Mouse (Mus musculus) liver, adult 2 months (tissue): ENCODE measurements around the gene Ldb3. TPM values are rescaled to one million over a fixed set of nuclear protein-coding genes. Genes with fewer than 3 reads are reported as not detected.

Experiments used
- DNase-seq: peaks from one replicate; pipeline ENCODE4 v3.0.0-alpha.2; 2011; ENCODE audit warnings: low read depth, low spot score; ENCODE audit errors: extremely low read depth
- H3K27ac ChIP-seq: fragments of 200-500 bp; replicated peaks from 2 replicates; pipeline ENCODE4 v1.5.1; 2012; ENCODE audit warnings: low read depth, mild to moderate bottlenecking, control low read depth, inconsistent platforms, low read length; ENCODE audit not compliant: insufficient read depth
- H3K27me3 ChIP-seq: fragments of 200-500 bp; 2 replicates; pipeline ENCODE4 v1.6.1; 2012; ENCODE audit warnings: mild to moderate bottlenecking, moderate library complexity, low read length, inconsistent platforms; ENCODE audit not compliant: control insufficient read depth, insufficient read depth
- H3K36me3 ChIP-seq: fragments of 200-500 bp; 2 replicates; pipeline ENCODE4 v1.6.1; 2012; ENCODE audit warnings: low read length, inconsistent platforms; ENCODE audit not compliant: control insufficient read depth, insufficient read depth
- H3K4me1 ChIP-seq: fragments of 200-500 bp; 2 replicates; pipeline ENCODE4 v1.6.1; 2011; ENCODE audit warnings: low read length; ENCODE audit not compliant: control insufficient read depth, insufficient read depth
- H3K4me3 ChIP-seq: fragments of 200-500 bp; 2 replicates; pipeline ENCODE4 v1.5.1; 2011; ENCODE audit warnings: low read depth, mild to moderate bottlenecking, control low read depth, low read length, moderate library complexity; ENCODE audit not compliant: insufficient read depth
- H3K79me2 ChIP-seq: fragments of 200-500 bp; 2 replicates; pipeline ENCODE4 v1.6.1; 2012; ENCODE audit warnings: inconsistent platforms, mild to moderate bottlenecking, low read length, moderate library complexity; ENCODE audit not compliant: control insufficient read depth, insufficient read depth
- H3K9ac ChIP-seq: fragments of 200-500 bp; 2 replicates; pipeline ENCODE4 v1.6.1; 2012; ENCODE audit warnings: low read depth, mild to moderate bottlenecking, control low read depth, inconsistent platforms, low read length
- CTCF ChIP-seq: fragments of 200-500 bp; IDR thresholded peaks from 2 replicates; pipeline ENCODE4 v1.5.1; 2011; ENCODE audit warnings: low read depth, low read length, control low read depth
- POLR2A ChIP-seq: fragments of 200-500 bp; IDR thresholded peaks from 2 replicates; pipeline ENCODE4 v1.6.1; 2011; ENCODE audit warnings: low read length, control low read depth; ENCODE audit not compliant: insufficient read depth; ENCODE audit errors: extremely low read depth
- WGBS: fragments of 180-500 bp; shearing (Covaris S2); methylation state at CpG from one replicate; pipeline ENCODE4 v1.1.7; 2018; 5-methylcytosine and 5-hydroxymethylcytosine counted together
- polyA plus RNA-seq: library from polyadenylated mRNA; depleted of rRNA; stranded (reverse); fragments of >200 nt; gene quantifications from 2 replicates; pipeline ENCODE4 v1.2.3, GENCODE M21; 2012
- total RNA-seq: library from RNA; depleted of rRNA; stranded (reverse); fragments of >200 nt; gene quantifications from 2 replicates; pipeline ENCODE4 v1.2.3, GENCODE M21; 2014

Ldb3 gene
- total and polyA plus RNA-seq, 2 experiments, result 0.06 to 0.18 TPM

GRCm38 (mm10) chr14:34614551-34614950, 26.1 kb upstream of the Ldb3 start:
- peaks cover 3% of the 10 kb centered on the region; the same call in 1 of the 2 replicates for H3K4me1 ChIP-seq
- no peak for DNase-seq
- H3K79me2 ChIP-seq, result no peaks in the 10 kb centered on the region
- no peak overlapping the region for H3K27ac ChIP-seq
- H3K9ac ChIP-seq, result no peak overlapping the region
- TF ChIP-seq CTCF (no peak), POLR2A (no peak)
- no peaks in the 10 kb centered on the region for H3K27me3 ChIP-seq
- no peak overlapping the region for H3K4me3 ChIP-seq
- H3K36me3 ChIP-seq, result no peaks in the 10 kb centered on the region; the same call in 1 of the 2 replicates
- 67% methylated on average over 15 of the region's 15 CpGs for WGBS

- H3K9ac ChIP-seq, result no peak overlapping the region
- DNase-seq, result no peak
- no peak overlapping the region for H3K27ac ChIP-seq
- no peak overlapping the region for H3K4me3 ChIP-seq
- H3K79me2 ChIP-seq, result no peaks in the 10 kb centered on the region
- peaks cover 2% of the 10 kb centered on the region; the same call in 1 of the 2 replicates for H3K4me1 ChIP-seq
- H3K27me3 ChIP-seq, result no peaks in the 10 kb centered on the region
- TF ChIP-seq POLR2A (no peak), CTCF (no peak)
- WGBS, result 75% methylated on average over 6 of the region's 6 CpGs
- no peaks in the 10 kb centered on the region; the same call in 1 of the 2 replicates for H3K36me3 ChIP-seq
These were observed 25.0 kb upstream of the Ldb3 start for GRCm38 (mm10) chr14:34613523-34613922.

GRCm38 (mm10) chr14:34612222-34612621, 23.7 kb upstream of the Ldb3 start:
- Histone ChIP-seq H3K36me3 (no peaks in the 10 kb centered on the region; the same call in 1 of the 2 replicates), H3K27me3 (no peaks in the 10 kb centered on the region), H3K4me3 (no peak overlapping the region), H3K4me1 (no peaks in the 10 kb centered on the region), H3K9ac (no peak overlapping the region), H3K27ac (no peak overlapping the region), H3K79me2 (no peaks in the 10 kb centered on the region)
- WGBS, result 57% methylated on average over 4 of the region's 4 CpGs
- no peak for TF ChIP-seq POLR2A
- peak; percentile 44; the same call in 1 of the 2 replicates for TF ChIP-seq CTCF
- DNase-seq, result no peak

- TF ChIP-seq CTCF (no peak), POLR2A (no peak)
- no peaks in the 10 kb centered on the region for H3K27me3 ChIP-seq
- DNase-seq, result no peak
- H3K27ac ChIP-seq, result no peak overlapping the region
- H3K4me1 ChIP-seq, result no peaks in the 10 kb centered on the region
- no peaks in the 10 kb centered on the region for H3K79me2 ChIP-seq
- 92% methylated on average over 4 of the region's 4 CpGs for WGBS
- H3K36me3 ChIP-seq, result no peaks in the 10 kb centered on the region; the same call in 1 of the 2 replicates
- no peak overlapping the region for H3K9ac ChIP-seq
- H3K4me3 ChIP-seq, result no peak overlapping the region
These were observed 23.1 kb upstream of the Ldb3 start for GRCm38 (mm10) chr14:34611591-34611990.

- no peaks in the 10 kb centered on the region for H3K79me2 ChIP-seq
- no peaks in the 10 kb centered on the region for H3K4me1 ChIP-seq
- H3K27me3 ChIP-seq, result no peaks in the 10 kb centered on the region
- TF ChIP-seq CTCF, result no peak
- TF ChIP-seq POLR2A, result no peak
- H3K36me3 ChIP-seq, result no peaks in the 10 kb centered on the region
- 95% methylated on average over 7 of the region's 7 CpGs for WGBS
- no peak overlapping the region for H3K9ac ChIP-seq
- no peak overlapping the region for H3K4me3 ChIP-seq
- no peak overlapping the region for H3K27ac ChIP-seq
- no peak for DNase-seq
These were observed 13.4 kb upstream of the Ldb3 start for GRCm38 (mm10) chr14:34601910-34602309.

- TF ChIP-seq POLR2A (no peak), CTCF (no peak)
- no peak for DNase-seq
- 94% methylated on average over 8 of the region's 8 CpGs for WGBS
These were observed 11.5 kb upstream of the Ldb3 start, which contains the start of gene Opn4 for GRCm38 (mm10) chr14:34599941-34600340. Gene Opn4 (minus strand): TSS chr14:34600142.

More at GRCm38 (mm10) chr14:34599941-34600340, 11.5 kb upstream of the Ldb3 start, which contains the start of gene Opn4:
- Histone ChIP-seq H3K9ac (no peak within 1 kb of the TSS), H3K36me3 (no peaks in the 10 kb centered on the region), H3K4me3 (no peak within 1 kb of the TSS), H3K79me2 (no peaks in the 10 kb centered on the region), H3K27ac (no peak within 1 kb of the TSS), H3K27me3 (no peaks in the 10 kb centered on the region), H3K4me1 (no peaks in the 10 kb centered on the region)
